Mouse (Mus musculus): Measurements from ENCODE around the gene Klkb1.

DNA sequence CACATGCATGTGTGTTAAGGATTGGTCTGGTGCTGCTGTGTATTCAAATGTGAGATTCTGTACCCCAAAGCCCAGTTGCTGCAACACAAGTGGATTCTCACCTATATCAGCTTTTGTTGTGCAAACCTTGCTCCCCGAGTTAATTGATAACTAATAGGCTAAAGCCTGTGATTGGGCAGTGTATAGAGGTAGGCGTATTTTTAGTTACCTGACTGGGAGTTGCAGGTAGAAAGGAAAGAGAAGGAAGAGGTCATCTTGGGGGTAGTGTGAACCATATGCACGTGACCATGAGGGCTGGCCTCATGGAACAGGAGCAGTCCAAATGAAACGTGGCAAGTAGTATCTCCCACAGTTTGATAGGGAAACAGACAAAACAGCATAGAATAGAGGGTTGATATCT lies 29.7 kb downstream of the Klkb1 start:
- TF ChIP-seq GABPA (IDR thresholded peaks at IDR 0.05; ENCODE audit: insufficient replicate concordance, low read depth, low read length) (no peak), POLR2A (IDR thresholded peaks at IDR 0.05; ENCODE audit: low read depth, low read length) (no peak), CTCF (conservative IDR thresholded peaks at IDR 0.05 in 1 of 2, IDR thresholded peaks at IDR 0.05 in 1 of 2; ENCODE audit: low read depth in 2 of 2, low read length in 2 of 2) (no peak), USF1 (IDR thresholded peaks at IDR 0.05; ENCODE audit: low read depth, low read length) (no peak), E2F4 (IDR thresholded peaks at IDR 0.05; ENCODE audit: insufficient replicate concordance, low read depth, low read length) (no peak), JUND (conservative IDR thresholded peaks at IDR 0.05; ENCODE audit: low read depth, low read length) (no peak), POLR2AphosphoS2 (IDR thresholded peaks at IDR 0.05; ENCODE audit: low read depth, low read length) (no peak), EP300 (IDR thresholded peaks at IDR 0.05; ENCODE audit: low read length) (no peak), MEF2A (IDR thresholded peaks at IDR 0.05; ENCODE audit: borderline replicate concordance, low read depth, low read length) (no peak)
